Mouse (Mus musculus) T-cell, adult 2 months (primary cell): ENCODE results near the gene Lat.
A peak's percentile ranks its signal among the peaks of the same experiment; 100 is the strongest.

ENCODE experiments used
- DNase-seq: peaks from one replicate; pipeline ENCODE4 v3.0.0; 2022; ENCODE audit warnings: low spot score

The Lat gene

GRCm38 (mm10) chr7:126367636-126368035, 1.7 kb downstream of the Lat start:
- peak; percentile 65 for DNase-seq

- no peak for DNase-seq
These were observed 6.3 kb downstream of the Lat start for GRCm38 (mm10) chr7:126363038-126363437.

- DNase-seq = no peak
These were observed 10.3 kb downstream of the Lat start for GRCm38 (mm10) chr7:126359049-126359448.

- DNase-seq = no peak
These were observed 11.0 kb downstream of the Lat start for GRCm38 (mm10) chr7:126358413-126358812.

- peak; percentile 37 for DNase-seq
These were observed 11.5 kb downstream of the Lat start for GRCm38 (mm10) chr7:126357838-126358237.

GRCm38 (mm10) chr7:126356793-126357591, 12.4 kb downstream of the Lat start:
- no peak for DNase-seq

- no peak for DNase-seq
These were observed 13.3 kb downstream of the Lat start for GRCm38 (mm10) chr7:126355847-126356597.

- no peak for DNase-seq
These were observed 14.4 kb downstream of the Lat start for GRCm38 (mm10) chr7:126354738-126355614.

- no peak for DNase-seq
These were observed 15.4 kb downstream of the Lat start for GRCm38 (mm10) chr7:126353994-126354365.

- DNase-seq = no peak
These were observed 15.9 kb downstream of the Lat start for GRCm38 (mm10) chr7:126353251-126353993.

- no peak for DNase-seq
These were observed 17.9 kb downstream of the Lat start for GRCm38 (mm10) chr7:126351419-126351951.

- DNase-seq = no peak
These were observed 18.5 kb downstream of the Lat start for GRCm38 (mm10) chr7:126350748-126351418.

GRCm38 (mm10) chr7:126348293-126348692, 21.1 kb downstream of the Lat start:
- no peak for DNase-seq

- no peak for DNase-seq
These were observed 22.3 kb downstream of the Lat start for GRCm38 (mm10) chr7:126347098-126347497.

- DNase-seq = no peak
These were observed 23.4 kb downstream of the Lat start for GRCm38 (mm10) chr7:126345969-126346368.

GRCm38 (mm10) chr7:126345557-126345956, 23.8 kb downstream of the Lat start:
- no peak for DNase-seq

- DNase-seq = no peak
These were observed 28.5 kb downstream of the Lat start for GRCm38 (mm10) chr7:126340896-126341295.

GRCm38 (mm10) chr7:126340206-126340618, 29.2 kb downstream of the Lat start:
- peak; percentile 28 for DNase-seq

GRCm38 (mm10) chr7:126339521-126339971, 29.8 kb downstream of the Lat start:
- peak; percentile 66 for DNase-seq

- DNase-seq = no peak
These were observed 30.5 kb downstream of the Lat start for GRCm38 (mm10) chr7:126338906-126339305.

- no peak for DNase-seq
These were observed 33.8 kb downstream of the Lat start for GRCm38 (mm10) chr7:126335556-126335955.
